8 mouse cellular contexts compared by ENCODE assay signal in the genomic region with DNA sequence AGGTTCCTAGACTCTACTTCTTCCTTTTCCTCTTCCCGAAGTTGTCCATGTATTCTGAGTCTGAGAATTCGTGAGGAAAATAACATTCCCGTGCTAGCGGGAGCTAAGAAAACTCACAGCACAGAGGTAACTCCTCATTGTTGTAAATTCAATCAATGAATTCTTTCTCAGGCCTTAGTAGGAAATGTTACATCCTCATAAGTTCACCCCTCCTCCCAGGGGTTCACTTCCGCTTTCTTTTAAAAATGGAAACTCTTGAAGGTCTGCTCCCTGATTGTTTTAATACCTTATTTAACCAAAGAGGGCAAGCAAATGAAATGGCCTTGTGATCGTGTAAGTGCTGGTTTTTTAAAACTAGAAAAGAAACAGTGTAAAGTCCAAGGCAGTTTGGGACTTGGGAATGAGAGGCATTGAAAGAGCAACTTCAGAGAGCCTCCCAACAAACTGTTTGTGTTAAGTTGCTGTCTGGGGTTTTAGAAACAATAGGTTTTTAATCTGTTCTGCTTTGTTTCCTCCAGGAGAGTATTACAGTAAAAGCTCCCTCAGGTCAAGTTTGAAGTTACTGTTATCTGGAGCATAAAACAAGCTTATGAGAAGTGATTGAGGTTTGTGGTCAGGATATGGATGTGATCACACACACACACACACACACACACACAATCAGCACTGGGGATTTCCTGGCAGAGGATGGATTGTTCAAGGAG. TPM values are rescaled to one million over a fixed set of nuclear protein-coding genes. Genes with fewer than 3 reads are reported as not detected.
DNase-seq lines count a peak whose midpoint lies in the region; ATAC-seq and TF ChIP-seq lines count a peak whose summit lies in the region.
"Not testable (repeated sequence)": the region's sequence is repeated elsewhere in the genome, so short reads cannot be mapped to it uniquely, and the experiment has no call there.

No protein-coding gene starts in this region.

- H3K36me3 ChIP-seq in embryonic facial prominence, embryonic 11.5 days (replicated peaks; ENCODE audit: control insufficient read depth, insufficient read depth, low read depth, low read length): peaks cover 10% of the 10 kb centered on the region; the same call in 1 of the 2 replicates
- H3K36me3 ChIP-seq in heart, embryonic 10.5 days: peaks cover 29% of the 10 kb centered on the region
- not testable (repeated sequence) for H3K36me3 ChIP-seq in intestine, postnatal 0 days (ENCODE audit: control insufficient read depth, insufficient read depth)

- H3K4me2 ChIP-seq in embryonic facial prominence, embryonic 11.5 days (ENCODE audit: low read depth, low read length); intestine, postnatal 0 days (replicated peaks; ENCODE audit: low read depth): not testable (repeated sequence)

- peak; percentile 77 for DNase-seq in CD4-positive helper T cell, adult 2 months (ENCODE audit: low read depth, low spot score)
- peak; percentile 18 for DNase-seq in embryonic facial prominence, embryonic 11.5 days (ENCODE audit: low spot score)
- DNase-seq in heart, embryonic 10.5 days (ENCODE audit: low spot score): peak; percentile 72
- DNase-seq in left cerebral cortex, postnatal 14 days (ENCODE audit: low spot score in 2 of 2): peak; percentile 6 to 14
- DNase-seq in skeletal muscle tissue, adult 2 months (ENCODE audit: low read depth, low spot score): peak; percentile 44

- H3K27me3 ChIP-seq in embryonic facial prominence, embryonic 11.5 days (ENCODE audit: control insufficient read depth, insufficient read depth, low read length); heart, embryonic 10.5 days (ENCODE audit: insufficient read depth, poor library complexity, severe bottlenecking); intestine, postnatal 0 days (replicated peaks; ENCODE audit: control insufficient read depth, insufficient read depth, low read length): not testable (repeated sequence)

- not testable (repeated sequence) for H3K4me3 ChIP-seq in bone marrow macrophage, adult 2 months (ENCODE audit: insufficient read depth, low read length); embryonic facial prominence, embryonic 11.5 days (ENCODE audit: low read depth, low read length); heart, embryonic 10.5 days; intestine, postnatal 0 days (ENCODE audit: low read depth, low read length)

- WGBS in embryonic facial prominence, embryonic 11.5 days: 76% methylated on average over 6 of the region's 6 CpGs
- WGBS in heart, embryonic 10.5 days: 70% methylated on average over 6 of the region's 6 CpGs
- WGBS in intestine, postnatal 0 days: 71% methylated on average over 6 of the region's 6 CpGs

- TF ChIP-seq POLR2A in bone marrow macrophage, adult 2 months (IDR thresholded peaks at IDR 0.05; ENCODE audit: borderline replicate concordance, low read depth, low read length): not testable (repeated sequence)

- peak overlapping the region; percentile 58 for H3K27ac ChIP-seq in bone marrow macrophage, adult 2 months (ENCODE audit: insufficient read depth, low read depth, low read length)
- H3K27ac ChIP-seq in embryonic facial prominence, embryonic 11.5 days (replicated peaks; ENCODE audit: low read depth, low read length); heart, embryonic 10.5 days: not testable (repeated sequence)
- 0 out of 2 replicates have a peak overlapping the region, but pooled peaks have one; percentile 2 for H3K27ac ChIP-seq in intestine, postnatal 0 days (ENCODE audit: low read depth, low read length)

- H3K4me1 ChIP-seq in bone marrow macrophage, adult 2 months (ENCODE audit: control insufficient read depth, insufficient read depth, low read length): peaks cover 41% of the 10 kb centered on the region
- H3K4me1 ChIP-seq in embryonic facial prominence, embryonic 11.5 days (ENCODE audit: control insufficient read depth, insufficient read depth, low read length); heart, embryonic 10.5 days; intestine, postnatal 0 days (replicated peaks; ENCODE audit: control insufficient read depth, insufficient read depth, low read length): not testable (repeated sequence)

- not testable (repeated sequence) for H3K9me3 ChIP-seq in embryonic facial prominence, embryonic 11.5 days (replicated peaks; ENCODE audit: control insufficient read depth, low read length); intestine, postnatal 0 days (ENCODE audit: control insufficient read depth)
- H3K9me3 ChIP-seq in heart, embryonic 10.5 days: peaks cover 59% of the 10 kb centered on the region

- not testable (repeated sequence) for H3K9ac ChIP-seq in embryonic facial prominence, embryonic 11.5 days (replicated peaks; ENCODE audit: low read length); intestine, postnatal 0 days (ENCODE audit: low read depth, low read length)

- not testable (repeated sequence) for TF ChIP-seq CTCF in bone marrow macrophage, adult 2 months (IDR thresholded peaks at IDR 0.05; ENCODE audit: low read depth, low read length); intestine, postnatal 0 days (IDR thresholded peaks at IDR 0.05; ENCODE audit: low read depth)

- ATAC-seq in embryonic facial prominence, embryonic 11.5 days (replicated peaks; ENCODE audit: insufficient number of reproducible peaks, low FRiP score, low TSS enrichment, low read depth); intestine, postnatal 0 days: not testable (repeated sequence)
- ATAC-seq in megakaryocyte-erythroid progenitor cell, adult 5-6 weeks (replicated peaks; ENCODE audit: low FRiP score, low TSS enrichment, poor library complexity, severe bottlenecking): peak; percentile 36

- intact Hi-C loops in left cerebral cortex, postnatal 14 days (cut with DNase I): not testable (repeated sequence)

RNA-seq across cellular contexts. Expression of a gene that starts 36.5 kb away (rescaled TPM):
- polyA plus RNA-seq in bone marrow macrophage, adult 2 months (2012; ENCODE audit: insufficient read depth, insufficient read length, missing spikeins): 94.6 and 113 TPM in 2 replicates
- 154 and 162 TPM in 2 replicates for polyA plus RNA-seq in embryonic facial prominence, embryonic 11.5 days (2014; fragmentation: Nextera tagmentation; extraction: Ambion mirVana)
- 121 and 172 TPM in 2 replicates for polyA plus RNA-seq in heart, embryonic 10.5 days (2016; fragmentation: Nextera tagmentation; extraction: Ambion mirVana)
- 46.8 and 66.4 TPM in 2 replicates for polyA plus RNA-seq in intestine, postnatal 0 days (2015; fragmentation: Nextera tagmentation; extraction: Ambion mirVana)
- total RNA-seq in left cerebral cortex, postnatal 14 days (2021): 100 to 1,000 TPM; 193 to 282 TPM
- 80.7 and 142 TPM in 2 replicates for total RNA-seq in megakaryocyte-erythroid progenitor cell, adult 5-6 weeks (2014; fragmentation: Nextera tagmentation)
- 87.0 and 105 TPM in 2 replicates for total RNA-seq in megakaryocyte-erythroid progenitor cell, adult 5-6 weeks (2017)

Comparison
In these comparisons a context has a peak if more than half of its experiments do, and no peak if none do; other contexts are left out.
1. DNase-seq: peak in every context shown above with its lines; median percentile 77 in CD4-positive helper T cell, adult 2 months; 72 in heart, embryonic 10.5 days; 44 in skeletal muscle tissue, adult 2 months; 18 in embryonic facial prominence, embryonic 11.5 days; 10 in left cerebral cortex, postnatal 14 days.